Mouse (Mus musculus): ENCODE data around the gene Tubgcp4. TPM values are rescaled to one million over a fixed set of nuclear protein-coding genes. Genes with fewer than 3 reads are reported as not detected.

Tubgcp4 gene
- 7.2 TPM for polyA plus RNA-seq (2014; fragmentation: Illumina TruSeq; extraction: RNeasy Lipid Tissue Mini Kit (QIAGEN cat#74804); ENCODE audit: insufficient read depth, low read depth, low replicate concordance)

DNA sequence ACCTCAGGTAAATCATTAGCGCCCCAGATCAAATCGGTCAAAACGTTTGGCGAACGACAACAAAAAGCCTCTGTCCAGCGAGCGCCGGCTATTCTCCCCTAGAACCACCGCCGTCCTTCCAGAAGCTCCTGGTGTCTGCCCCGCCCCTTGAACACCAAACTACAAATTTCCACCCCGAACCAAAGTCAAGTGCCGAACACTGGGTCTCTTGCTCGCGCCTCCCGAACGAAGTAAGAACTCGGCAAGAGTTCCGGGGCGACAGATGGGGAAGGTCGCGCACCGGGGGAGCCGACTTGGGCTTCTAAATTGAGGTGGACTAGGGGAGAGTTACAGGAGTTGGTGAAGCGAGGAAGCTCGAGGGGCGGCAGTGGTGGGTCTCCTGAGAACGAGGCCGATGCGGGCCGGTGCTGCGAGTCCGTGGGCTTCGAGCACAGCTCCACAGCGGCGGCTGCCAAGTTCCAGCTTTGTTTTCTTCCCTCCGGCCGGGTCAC, at the start of gene Tubgcp4:
Gene Tubgcp4, plus strand, starts transcription at position 174 of the 491 bp plus-strand sequence.

DNA sequence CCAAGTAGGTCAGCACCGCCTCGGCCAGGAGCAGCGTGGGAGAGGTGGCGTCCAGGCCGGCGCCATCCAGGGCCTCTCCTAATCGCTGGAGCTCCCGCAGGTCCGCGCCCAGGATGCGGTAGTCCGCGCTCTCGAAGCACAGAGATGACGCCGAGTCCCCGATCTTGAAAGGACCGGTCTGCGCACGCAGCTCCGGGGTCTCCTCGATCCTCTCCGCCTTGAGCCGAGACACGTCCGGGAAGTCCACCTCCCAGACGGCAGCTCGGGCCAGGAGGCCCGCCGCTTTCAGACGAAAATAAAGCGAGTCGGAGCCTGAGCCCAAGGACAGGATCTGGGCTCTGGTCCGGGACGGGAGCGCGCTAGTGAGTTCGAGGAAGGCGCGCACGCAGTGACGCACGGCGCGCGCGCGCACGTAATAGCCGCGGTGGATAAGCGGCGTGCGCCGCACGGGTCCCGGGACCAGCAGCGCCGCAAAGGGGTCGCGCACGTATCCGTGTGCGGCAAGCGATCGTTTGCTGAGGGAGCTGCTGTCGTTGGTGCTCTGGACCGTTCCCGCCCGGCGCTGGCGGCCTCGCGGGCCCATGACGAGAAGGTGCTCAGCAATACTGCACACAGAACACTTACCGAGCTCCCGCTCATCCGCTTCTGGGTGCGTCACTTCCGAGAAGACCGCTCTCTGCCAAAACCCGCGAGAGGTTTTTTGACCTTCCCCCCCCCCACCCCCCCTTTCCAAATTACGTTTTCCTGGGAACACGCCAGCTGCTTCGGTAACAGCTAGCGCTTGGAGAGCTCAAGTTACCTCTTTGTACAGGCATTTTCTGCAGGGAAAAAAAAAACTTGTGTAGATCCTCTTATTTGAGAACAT, 30.2 kb upstream of the Tubgcp4 start, which contains the start of the genes Adal and Lcmt2:
Gene Adal, plus strand, starts transcription at position 411 of the 865 bp plus-strand sequence.
Gene Lcmt2, minus strand, starts transcription at position 636 of the 865 bp plus-strand sequence.

DNA sequence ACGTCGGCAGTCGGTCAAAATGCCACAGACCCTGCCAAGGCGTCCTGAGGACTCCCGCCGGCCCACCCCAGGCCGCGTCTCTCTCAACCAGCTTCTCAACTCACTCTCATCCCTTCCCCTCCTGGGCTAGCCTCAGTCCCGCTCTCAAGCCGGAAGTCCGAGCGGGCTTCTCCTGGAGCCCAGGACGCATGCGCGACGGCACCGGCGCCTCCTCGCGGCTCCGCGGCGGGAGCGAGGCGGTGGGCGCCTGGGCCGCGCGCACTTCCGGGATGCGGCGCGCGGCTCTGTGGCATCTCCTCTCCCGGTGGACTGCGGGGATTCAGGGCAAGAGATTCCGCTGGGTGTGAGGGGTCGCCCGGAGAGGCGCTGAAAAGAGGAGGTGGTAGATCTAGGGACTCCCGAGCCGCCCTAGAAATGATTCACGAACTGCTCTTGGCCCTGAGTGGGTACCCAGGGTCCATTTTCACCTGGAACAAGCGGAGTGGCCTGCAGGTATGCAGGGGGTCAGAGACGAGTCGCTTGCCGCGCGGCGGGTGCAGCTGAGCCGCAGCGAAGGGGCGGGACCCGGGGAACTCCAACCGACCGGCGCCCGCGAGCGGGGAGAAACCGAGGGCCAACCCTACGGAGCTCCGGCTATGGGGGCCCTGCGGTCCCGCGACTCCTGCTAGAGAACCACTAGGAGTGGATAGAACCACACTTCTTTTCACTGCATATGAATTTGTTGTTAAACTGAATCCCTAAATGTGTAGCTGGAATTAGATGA, 707 bp downstream of the Tubgcp4 start, which contains the start of gene Zscan29:
Gene Zscan29, minus strand, starts transcription at position 146 of the 763 bp plus-strand sequence.

Other genes starting within 250 kb of the Tubgcp4 start
- 8.3 TPM for gene Ubr1, start 199.9 kb upstream of the Tubgcp4 start, polyA plus RNA-seq (2014; fragmentation: Illumina TruSeq; extraction: RNeasy Lipid Tissue Mini Kit (QIAGEN cat#74804); ENCODE audit: insufficient read depth, low read depth, low replicate concordance)
- gene Tmem62, start 193.6 kb upstream of the Tubgcp4 start, polyA plus RNA-seq (2014; fragmentation: Illumina TruSeq; extraction: RNeasy Lipid Tissue Mini Kit (QIAGEN cat#74804); ENCODE audit: insufficient read depth, low read depth, low replicate concordance), result 8.6 TPM
- gene Ccndbp1, start 162.3 kb upstream of the Tubgcp4 start, polyA plus RNA-seq (2014; fragmentation: Illumina TruSeq; extraction: RNeasy Lipid Tissue Mini Kit (QIAGEN cat#74804); ENCODE audit: insufficient read depth, low read depth, low replicate concordance), result 45.0 TPM
- not detected for gene Epb42, start 133.6 kb upstream of the Tubgcp4 start, polyA plus RNA-seq (2014; fragmentation: Illumina TruSeq; extraction: RNeasy Lipid Tissue Mini Kit (QIAGEN cat#74804); ENCODE audit: insufficient read depth, low read depth, low replicate concordance)
- gene Tgm5, start 84.8 kb upstream of the Tubgcp4 start, polyA plus RNA-seq (2014; fragmentation: Illumina TruSeq; extraction: RNeasy Lipid Tissue Mini Kit (QIAGEN cat#74804); ENCODE audit: insufficient read depth, low read depth, low replicate concordance), result not detected
- not detected for gene Tgm7, start 60.9 kb upstream of the Tubgcp4 start, polyA plus RNA-seq (2014; fragmentation: Illumina TruSeq; extraction: RNeasy Lipid Tissue Mini Kit (QIAGEN cat#74804); ENCODE audit: insufficient read depth, low read depth, low replicate concordance)
- 4.8 TPM for gene Adal, start 30.2 kb upstream of the Tubgcp4 start, polyA plus RNA-seq (2014; fragmentation: Illumina TruSeq; extraction: RNeasy Lipid Tissue Mini Kit (QIAGEN cat#74804); ENCODE audit: insufficient read depth, low read depth, low replicate concordance)
- gene Lcmt2, start 30.0 kb upstream of the Tubgcp4 start, polyA plus RNA-seq (2014; fragmentation: Illumina TruSeq; extraction: RNeasy Lipid Tissue Mini Kit (QIAGEN cat#74804); ENCODE audit: insufficient read depth, low read depth, low replicate concordance), result 7.9 TPM
- 6.5 TPM for gene Zscan29, start 471 bp downstream of the Tubgcp4 start, polyA plus RNA-seq (2014; fragmentation: Illumina TruSeq; extraction: RNeasy Lipid Tissue Mini Kit (QIAGEN cat#74804); ENCODE audit: insufficient read depth, low read depth, low replicate concordance)
- 7.3 TPM for gene Trp53bp1, start 100.8 kb downstream of the Tubgcp4 start, polyA plus RNA-seq (2014; fragmentation: Illumina TruSeq; extraction: RNeasy Lipid Tissue Mini Kit (QIAGEN cat#74804); ENCODE audit: insufficient read depth, low read depth, low replicate concordance)
- gene Map1a, start 118.9 kb downstream of the Tubgcp4 start, polyA plus RNA-seq (2014; fragmentation: Illumina TruSeq; extraction: RNeasy Lipid Tissue Mini Kit (QIAGEN cat#74804); ENCODE audit: insufficient read depth, low read depth, low replicate concordance), result 1.7 TPM
- 10.8 TPM for gene Ppip5k1, start 184.7 kb downstream of the Tubgcp4 start, polyA plus RNA-seq (2014; fragmentation: Illumina TruSeq; extraction: RNeasy Lipid Tissue Mini Kit (QIAGEN cat#74804); ENCODE audit: insufficient read depth, low read depth, low replicate concordance)
- 15.9 TPM for gene Ckmt1, start 187.1 kb downstream of the Tubgcp4 start, polyA plus RNA-seq (2014; fragmentation: Illumina TruSeq; extraction: RNeasy Lipid Tissue Mini Kit (QIAGEN cat#74804); ENCODE audit: insufficient read depth, low read depth, low replicate concordance)
- 0.22 TPM for gene Strc, start 216.5 kb downstream of the Tubgcp4 start, polyA plus RNA-seq (2014; fragmentation: Illumina TruSeq; extraction: RNeasy Lipid Tissue Mini Kit (QIAGEN cat#74804); ENCODE audit: insufficient read depth, low read depth, low replicate concordance)
- 250 TPM for gene Pdia3, start 243.1 kb downstream of the Tubgcp4 start, polyA plus RNA-seq (2014; fragmentation: Illumina TruSeq; extraction: RNeasy Lipid Tissue Mini Kit (QIAGEN cat#74804); ENCODE audit: insufficient read depth, low read depth, low replicate concordance)
- 1.3 TPM for gene Catsper2, start 243.1 kb downstream of the Tubgcp4 start, polyA plus RNA-seq (2014; fragmentation: Illumina TruSeq; extraction: RNeasy Lipid Tissue Mini Kit (QIAGEN cat#74804); ENCODE audit: insufficient read depth, low read depth, low replicate concordance)